8 mouse cellular contexts compared by ENCODE assay signal in the genomic region with DNA sequence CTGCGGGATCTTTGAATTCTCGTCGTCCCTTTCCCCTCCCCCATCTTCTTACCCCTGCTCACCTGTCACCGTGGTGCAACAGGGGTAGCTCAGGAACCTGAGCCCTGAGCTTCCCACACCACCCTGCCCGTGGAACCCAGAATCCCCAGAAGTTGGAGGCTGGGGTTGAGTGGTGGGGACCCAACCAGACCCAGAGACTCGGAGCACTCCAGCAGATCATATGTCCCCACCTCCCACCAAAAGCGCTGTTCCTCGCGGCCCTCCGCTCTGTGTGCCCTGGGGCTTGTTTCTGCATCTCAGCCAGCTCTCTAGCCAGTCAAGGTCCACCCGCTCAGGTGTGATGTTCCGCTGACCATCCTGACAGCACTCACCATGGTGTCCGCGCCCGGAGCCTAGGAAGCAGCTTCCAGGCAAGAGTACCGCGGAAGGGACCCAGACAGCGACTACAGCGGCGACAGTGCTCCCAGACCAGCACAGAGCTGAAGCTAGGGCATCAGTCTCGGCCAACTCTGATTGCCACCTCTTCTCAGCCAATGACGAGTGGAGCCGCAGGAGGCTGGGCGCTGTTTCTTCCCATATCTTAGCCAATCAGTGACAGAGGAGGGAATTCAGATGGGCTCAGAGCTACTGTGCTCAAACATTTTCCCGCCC. TPM values are rescaled to one million over a fixed set of nuclear protein-coding genes. Genes with fewer than 3 reads are reported as not detected.
DNase-seq lines count a peak whose midpoint lies in the region; ATAC-seq lines count a peak whose summit lies in the region.

A gene (minus strand): TSS at position 489 of the 651 bp plus-strand sequence.

- no peaks in the 10 kb centered on the region for H3K36me3 ChIP-seq in intestine, embryonic 16.5 days (ENCODE audit: control insufficient read depth, insufficient read depth, low read length)
- H3K36me3 ChIP-seq in megakaryocyte, embryonic 14.5 days (replicated peaks; ENCODE audit: low read length), result peaks cover 7% of the 10 kb centered on the region

- peak within 1 kb of the TSS; percentile 55 for H3K4me3 ChIP-seq in intestine, embryonic 16.5 days (ENCODE audit: low read length)
- H3K4me3 ChIP-seq in megakaryocyte, embryonic 14.5 days (replicated peaks), result peak within 1 kb of the TSS; percentile 93

- peak; percentile 97 for ATAC-seq in intestine, embryonic 16.5 days

- intact Hi-C loops in left cerebral cortex, postnatal 10 days (cut with DNase I), result loop anchor here (5.0 kb wide), 1 partner anchor 68 kb away; no protein-coding TSS in a partner anchor

- DNase-seq in adrenal gland, postnatal 25 days, result peak; percentile 57
- peak; percentile 72 for DNase-seq in embryo, embryonic 9.5 days (ENCODE audit: extremely low spot score)
- peak; percentile 99 for DNase-seq in heart, adult 11 months
- peak; percentile 87 to 91 for DNase-seq in left cerebral cortex, postnatal 10 days (ENCODE audit: extremely low spot score in 1 of 2, low spot score in 2 of 2)
- DNase-seq in right cerebral cortex, postnatal 10 days (ENCODE audit: low spot score in 2 of 2), result peak; percentile 94 to 96
- peak; percentile 50 to 62 for DNase-seq in urinary bladder, postnatal 4 days (ENCODE audit: low spot score in 2 of 2)

- peak within 1 kb of the TSS; percentile 78 for H3K4me2 ChIP-seq in intestine, embryonic 16.5 days (ENCODE audit: low read depth, low read length)

- WGBS in intestine, embryonic 16.5 days, result under 1% methylated on average over 25 of the region's 25 CpGs

- H3K27me3 ChIP-seq in intestine, embryonic 16.5 days (replicated peaks; ENCODE audit: control insufficient read depth, insufficient read depth, low read length), result 0 out of 2 replicates have a peak, but pooled peaks cover 3% of the 10 kb centered on the region
- H3K27me3 ChIP-seq in megakaryocyte, embryonic 14.5 days (replicated peaks), result no peaks in the 10 kb centered on the region

- peak within 1 kb of the TSS; percentile 77 for H3K9ac ChIP-seq in intestine, embryonic 16.5 days (ENCODE audit: low read depth, low read length)

- H3K4me1 ChIP-seq in intestine, embryonic 16.5 days (ENCODE audit: control insufficient read depth, insufficient read depth, low read length), result 0 out of 2 replicates have a peak, but pooled peaks cover 3% of the 10 kb centered on the region
- peaks cover 68% of the 10 kb centered on the region for H3K4me1 ChIP-seq in megakaryocyte, embryonic 14.5 days

- H3K27ac ChIP-seq in intestine, embryonic 16.5 days (ENCODE audit: low read length), result peak within 1 kb of the TSS; percentile 82

- H3K9me3 ChIP-seq in intestine, embryonic 16.5 days (ENCODE audit: control insufficient read depth, low read length), result no peaks in the 10 kb centered on the region
- no peaks in the 10 kb centered on the region for H3K9me3 ChIP-seq in megakaryocyte, embryonic 14.5 days

RNA-seq across cellular contexts. Expression of the gene that starts here (rescaled TPM):
- 5.9 and 9.4 TPM in 2 replicates for total RNA-seq in adrenal gland, postnatal 25 days (2021)
- polyA plus RNA-seq in intestine, embryonic 16.5 days (2015; fragmentation: Nextera tagmentation; extraction: Ambion mirVana), result 55.3 and 59.7 TPM in 2 replicates
- 100 to 1,000 TPM; 190 to 207 TPM for total RNA-seq in left cerebral cortex, postnatal 10 days (2021)
- polyA plus RNA-seq in megakaryocyte, embryonic 14.5 days (2012; ENCODE audit: insufficient read depth, low replicate concordance), result 3.2 TPM in 1 of 2 replicates, not detected in the other

Comparison
In these comparisons a context has a peak if more than half of its experiments do, and no peak if none do; other contexts are left out.
1. Peak in every context shown above with its lines: DNase-seq, ATAC-seq, H3K4me3 ChIP-seq and H3K27ac ChIP-seq.
2. RNA of the gene that starts here (total RNA-seq): 190 to 207 TPM in left cerebral cortex, postnatal 10 days; 5.9 to 9.4 TPM in adrenal gland, postnatal 25 days; every median in the first group is over 10 times any median in the second.
3. RNA of the gene that starts here (polyA plus RNA-seq): 55.3 to 59.7 TPM in intestine, embryonic 16.5 days; 3.2 TPM in megakaryocyte, embryonic 14.5 days; every median in the first group is over 10 times any median in the second.